In genomic region chr6:54518758-54519157, GRCm38 (mm10) we compare ENCODE assay signal across 20 mouse cellular contexts. TPM values are rescaled to one million over a fixed set of nuclear protein-coding genes. Genes with fewer than 3 reads are reported as not detected.
DNase-seq lines count a peak whose midpoint lies in the region; ATAC-seq lines count a peak whose summit lies in the region.
"Had no signal": no experiment of that assay in that cellular context is flagged by ENCODE, and none has a peak within 500 bp of the region (broad histone marks: within the 10 kb centered on the region; RNA-seq: fewer than 3 reads in every experiment).

No protein-coding gene starts in this region.

- H3K36me3 ChIP-seq in hindbrain, embryonic 16.5 days (ENCODE audit: control insufficient read depth, insufficient read depth, low read length), result peaks cover 30% of the 10 kb centered on the region
- H3K36me3 ChIP-seq in hindbrain, embryonic 14.5 days (replicated peaks; ENCODE audit: control insufficient read depth, insufficient read depth), result peaks cover 58% of the 10 kb centered on the region
- H3K36me3 ChIP-seq: heart, embryonic 10.5 days; intestine, embryonic 15.5 days; limb, embryonic 15.5 days; liver, embryonic 15.5 days had no signal

- peak; percentile 31 for ATAC-seq in hindbrain, embryonic 16.5 days
- ATAC-seq in hindbrain, embryonic 14.5 days (ENCODE audit: low FRiP score), result no peak
- ATAC-seq: forebrain, embryonic 13.5 days; intestine, embryonic 15.5 days; lung, postnatal 0 days had no signal

- WGBS in hindbrain, embryonic 16.5 days, result 71% methylated on average over 5 of the region's 5 CpGs
- 73% methylated on average over 5 of the region's 5 CpGs for WGBS in hindbrain, embryonic 14.5 days

- DNase-seq in hindbrain, embryonic 14.5 days (ENCODE audit: low spot score), result no peak
- peak; percentile 20 for DNase-seq in MN1 (ENCODE audit: low spot score)
- peak; percentile 57 for DNase-seq in cerebellum, adult 11 months
- DNase-seq in cerebellum, postnatal 10 days, result peak; percentile 82 to 85
- DNase-seq in adrenal gland, postnatal 25 days, result no peak
- no peak for DNase-seq in layer of hippocampus, postnatal 25 days (ENCODE audit: extremely low spot score in 1 of 2, low spot score in 1 of 2)
- DNase-seq: adrenal gland, adult 2 months; kidney, postnatal 4 days; thymus, adult 2 months had no signal

- no peak overlapping the region for H3K27ac ChIP-seq in hindbrain, embryonic 16.5 days (ENCODE audit: low read depth, low read length)
- no peak overlapping the region for H3K27ac ChIP-seq in hindbrain, embryonic 14.5 days
- H3K27ac ChIP-seq: embryonic facial prominence, embryonic 10.5 days; forebrain, embryonic 13.5 days; heart, embryonic 10.5 days; hindbrain, embryonic 12.5 days; intestine, embryonic 15.5 days; limb, embryonic 15.5 days; liver, embryonic 15.5 days; midbrain, embryonic 12.5 days; neural tube, embryonic 15.5 days had no signal

- H3K9me3 ChIP-seq in hindbrain, embryonic 16.5 days (ENCODE audit: control insufficient read depth, low read length), result no peaks in the 10 kb centered on the region
- no peaks in the 10 kb centered on the region for H3K9me3 ChIP-seq in hindbrain, embryonic 14.5 days (ENCODE audit: control insufficient read depth, low read length)
- H3K9me3 ChIP-seq: embryonic facial prominence, embryonic 10.5 days; forebrain, embryonic 13.5 days; heart, embryonic 10.5 days; hindbrain, embryonic 12.5 days; intestine, embryonic 15.5 days; limb, embryonic 15.5 days; liver, embryonic 15.5 days; midbrain, embryonic 12.5 days; neural tube, embryonic 15.5 days had no signal

- no peaks in the 10 kb centered on the region for H3K27me3 ChIP-seq in hindbrain, embryonic 16.5 days (replicated peaks; ENCODE audit: control insufficient read depth, insufficient read depth, low read length)
- H3K27me3 ChIP-seq in hindbrain, embryonic 14.5 days (ENCODE audit: control insufficient read depth, insufficient read depth, low read length), result no peaks in the 10 kb centered on the region
- H3K27me3 ChIP-seq: forebrain, embryonic 13.5 days; hindbrain, embryonic 12.5 days; intestine, embryonic 15.5 days; liver, embryonic 15.5 days; midbrain, embryonic 12.5 days; neural tube, embryonic 15.5 days had no signal

- H3K4me1 ChIP-seq in hindbrain, embryonic 16.5 days (ENCODE audit: control insufficient read depth, insufficient read depth, low read depth, low read length), result no peaks in the 10 kb centered on the region
- no peaks in the 10 kb centered on the region for H3K4me1 ChIP-seq in hindbrain, embryonic 14.5 days (replicated peaks; ENCODE audit: control insufficient read depth, insufficient read depth, low read length)
- H3K4me1 ChIP-seq: forebrain, embryonic 13.5 days; heart, embryonic 10.5 days; hindbrain, embryonic 12.5 days; intestine, embryonic 15.5 days; limb, embryonic 15.5 days; liver, embryonic 15.5 days; midbrain, embryonic 12.5 days; neural tube, embryonic 15.5 days had no signal

- no peak overlapping the region for H3K4me3 ChIP-seq in hindbrain, embryonic 16.5 days (ENCODE audit: low read length)
- H3K4me3 ChIP-seq in hindbrain, embryonic 14.5 days (replicated peaks; ENCODE audit: low read length), result no peak overlapping the region
- H3K4me3 ChIP-seq: embryonic facial prominence, embryonic 10.5 days; forebrain, embryonic 13.5 days; heart, embryonic 10.5 days; hindbrain, embryonic 12.5 days; intestine, embryonic 15.5 days; limb, embryonic 15.5 days; liver, embryonic 15.5 days; midbrain, embryonic 12.5 days; neural tube, embryonic 15.5 days had no signal

- H3K4me2 ChIP-seq in hindbrain, embryonic 16.5 days (ENCODE audit: low read length), result no peak overlapping the region
- H3K4me2 ChIP-seq in hindbrain, embryonic 14.5 days (replicated peaks), result no peak overlapping the region
- H3K4me2 ChIP-seq: forebrain, embryonic 13.5 days; hindbrain, embryonic 12.5 days; intestine, embryonic 15.5 days; limb, embryonic 15.5 days; liver, embryonic 15.5 days; midbrain, embryonic 12.5 days; neural tube, embryonic 15.5 days had no signal

- no peak overlapping the region for H3K9ac ChIP-seq in hindbrain, embryonic 16.5 days (ENCODE audit: low read depth, low read length)
- no peak overlapping the region for H3K9ac ChIP-seq in hindbrain, embryonic 14.5 days
- H3K9ac ChIP-seq: forebrain, embryonic 13.5 days; hindbrain, embryonic 12.5 days; intestine, embryonic 15.5 days; limb, embryonic 15.5 days; liver, embryonic 15.5 days; midbrain, embryonic 12.5 days; neural tube, embryonic 15.5 days had no signal

RNA-seq across cellular contexts. Expression of gene Scrn1, which starts 47.5 kb away (rescaled TPM):
- 109 and 114 TPM in 2 replicates for polyA plus RNA-seq in hindbrain, embryonic 16.5 days (2015; fragmentation: Nextera tagmentation; extraction: Ambion mirVana)
- 103 and 105 TPM in 2 replicates for polyA plus RNA-seq in hindbrain, embryonic 14.5 days (2014; fragmentation: Nextera tagmentation; extraction: Ambion mirVana)
- 30.7 and 36.1 TPM in 2 replicates for total RNA-seq in adrenal gland, postnatal 25 days (2021)
- total RNA-seq in layer of hippocampus, postnatal 25 days (2021), result 100 to 1,000 TPM; 101 to 103 TPM

Comparison
In these comparisons a context has a peak if more than half of its experiments do, and no peak if none do; other contexts are left out.
1. DNase-seq: peak in MN1 (single experiment), cerebellum, adult 11 months (single experiment) and cerebellum, postnatal 10 days (2 of 2); none in hindbrain, embryonic 14.5 days (single experiment), adrenal gland, postnatal 25 days (single experiment) and layer of hippocampus, postnatal 25 days (0 of 2).